Mouse (Mus musculus) forebrain, embryonic 16.5 days (tissue): ENCODE measurements around the gene Vim. TPM values are rescaled to one million over a fixed set of nuclear protein-coding genes. Genes with fewer than 3 reads are reported as not detected.

ENCODE experiments used
- ATAC-seq: fragments of 200-750 bp; cut with Nextera tagmentation; 2 replicates; pipeline ENCODE4 v1.8.0; 2017; ENCODE audit warnings: mild to moderate bottlenecking, moderate library complexity
- H3K27ac ChIP-seq: fragments of 300-500 bp; sonication (generic); 2 replicates; pipeline ENCODE4 v1.5.1; 2014; ENCODE audit warnings: low read length, control low read depth
- H3K27me3 ChIP-seq: fragments of 300-500 bp; sonication (generic); replicated peaks from 2 replicates; pipeline ENCODE4 v1.6.1; 2014; ENCODE audit warnings: low read length; ENCODE audit not compliant: control insufficient read depth, insufficient read depth
- H3K36me3 ChIP-seq: fragments of 300-500 bp; sonication (generic); 2 replicates; pipeline ENCODE4 v1.6.1; 2014; ENCODE audit not compliant: control insufficient read depth, insufficient read depth
- H3K4me1 ChIP-seq: fragments of 300-500 bp; sonication (generic); replicated peaks from 2 replicates; pipeline ENCODE4 v1.6.1; 2014; ENCODE audit warnings: low read length; ENCODE audit not compliant: control insufficient read depth, insufficient read depth
- H3K4me2 ChIP-seq: fragments of 300-500 bp; sonication (generic); 2 replicates; pipeline ENCODE4 v1.6.1; 2014; ENCODE audit warnings: mild to moderate bottlenecking, low read length, control low read depth
- H3K4me3 ChIP-seq: fragments of 300-500 bp; sonication (generic); replicated peaks from 2 replicates; pipeline ENCODE4 v1.5.1; 2014; ENCODE audit warnings: mild to moderate bottlenecking, low read length, control low read depth
- H3K9ac ChIP-seq: fragments of 300-500 bp; sonication (generic); replicated peaks from 2 replicates; pipeline ENCODE4 v1.6.1; 2014; ENCODE audit warnings: low read depth, low read length, control low read depth
- H3K9me3 ChIP-seq: fragments of 300-500 bp; sonication (generic); 2 replicates; pipeline ENCODE4 v1.6.1; 2016; ENCODE audit warnings: low read length; ENCODE audit not compliant: control insufficient read depth
- WGBS: fragments of 180-500 bp; shearing (Covaris S2); extraction: QIAGEN DNeasy Blood & Tissue Kit; methylation state at CpG from one replicate; pipeline ENCODE4 v1.1.7; 2014; 5-methylcytosine and 5-hydroxymethylcytosine counted together
- polyA plus RNA-seq: library from polyadenylated mRNA; unstranded; fragments of >200 nt; fragmentation: Nextera tagmentation; extraction: Ambion mirVana; gene quantifications from 2 replicates; pipeline ENCODE4 v1.2.1, GENCODE M21; 2015

Vim gene
- polyA plus RNA-seq, 1 experiment from 2014 or later, result 408 TPM

DNA sequence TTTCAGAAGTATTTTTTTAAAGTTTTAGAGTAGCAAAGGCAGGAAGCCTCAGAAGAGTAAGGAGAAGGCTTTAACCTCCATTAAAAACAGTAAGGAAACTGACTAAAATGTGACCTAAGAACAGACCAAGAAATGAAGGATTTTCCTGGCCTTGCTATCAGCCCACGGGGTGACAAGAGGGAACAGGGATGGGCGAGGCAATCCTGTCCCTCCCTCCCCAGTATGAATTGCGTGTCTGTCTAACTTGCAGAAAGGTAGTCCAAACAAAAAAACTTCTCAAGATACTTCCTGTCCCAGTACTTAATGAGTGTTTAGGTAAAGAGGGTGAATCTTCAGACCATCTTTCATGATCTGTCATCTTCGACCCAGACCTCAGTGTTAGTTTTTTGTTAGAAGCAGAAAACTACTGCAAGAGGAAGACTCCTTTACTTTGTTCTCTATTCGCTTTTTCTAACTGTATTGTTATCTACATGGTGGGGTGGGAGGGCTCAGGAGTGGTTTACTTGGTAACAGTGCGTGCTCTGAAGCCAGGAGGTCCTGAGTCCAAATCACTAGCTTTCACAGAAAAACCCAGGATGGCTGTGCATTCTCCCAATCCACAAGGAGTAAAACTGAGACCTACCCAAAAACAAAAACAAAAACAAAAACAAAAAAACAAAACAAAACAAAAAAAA is 34.9 kb upstream of the Vim start:
- no peak overlapping the region for H3K4me2 ChIP-seq
- H3K27ac ChIP-seq, result no peak overlapping the region
- no peak for ATAC-seq
- no peak overlapping the region for H3K4me3 ChIP-seq
- 84% methylated on average over 6 of the region's 6 CpGs for WGBS
- H3K9me3 ChIP-seq, result no peaks in the 10 kb centered on the region
- H3K27me3 ChIP-seq, result no peaks in the 10 kb centered on the region
- no peak overlapping the region for H3K9ac ChIP-seq
- no peaks in the 10 kb centered on the region for H3K36me3 ChIP-seq
- H3K4me1 ChIP-seq, result peaks cover 2% of the 10 kb centered on the region

DNA sequence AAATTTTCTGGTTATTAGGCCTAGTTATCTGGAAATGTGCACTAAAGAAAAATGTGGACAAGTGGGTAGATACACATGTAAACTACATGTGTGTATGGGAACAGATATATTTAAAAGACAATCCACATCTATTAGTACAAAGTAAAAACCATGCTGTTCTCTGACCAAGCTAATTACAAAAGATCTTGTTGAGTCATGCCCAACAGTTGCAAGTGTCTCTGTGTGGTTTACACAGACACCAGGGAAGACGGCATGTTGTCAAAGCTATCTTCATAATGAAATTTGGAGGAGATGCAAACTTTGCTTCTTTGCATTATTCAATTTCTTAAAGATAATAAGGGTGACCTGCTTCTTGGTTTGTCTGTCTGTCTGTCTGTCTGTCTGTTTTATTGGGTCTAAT is 33.9 kb upstream of the Vim start:
- H3K9ac ChIP-seq, result no peak overlapping the region
- H3K4me1 ChIP-seq, result peaks cover 8% of the 10 kb centered on the region
- H3K4me3 ChIP-seq, result no peak overlapping the region
- 93% methylated on average over 1 of the region's 1 CpGs for WGBS
- ATAC-seq, result no peak
- H3K27ac ChIP-seq, result no peak overlapping the region
- no peak overlapping the region for H3K4me2 ChIP-seq
- no peaks in the 10 kb centered on the region for H3K36me3 ChIP-seq
- H3K27me3 ChIP-seq, result no peaks in the 10 kb centered on the region
- H3K9me3 ChIP-seq, result no peaks in the 10 kb centered on the region

DNA sequence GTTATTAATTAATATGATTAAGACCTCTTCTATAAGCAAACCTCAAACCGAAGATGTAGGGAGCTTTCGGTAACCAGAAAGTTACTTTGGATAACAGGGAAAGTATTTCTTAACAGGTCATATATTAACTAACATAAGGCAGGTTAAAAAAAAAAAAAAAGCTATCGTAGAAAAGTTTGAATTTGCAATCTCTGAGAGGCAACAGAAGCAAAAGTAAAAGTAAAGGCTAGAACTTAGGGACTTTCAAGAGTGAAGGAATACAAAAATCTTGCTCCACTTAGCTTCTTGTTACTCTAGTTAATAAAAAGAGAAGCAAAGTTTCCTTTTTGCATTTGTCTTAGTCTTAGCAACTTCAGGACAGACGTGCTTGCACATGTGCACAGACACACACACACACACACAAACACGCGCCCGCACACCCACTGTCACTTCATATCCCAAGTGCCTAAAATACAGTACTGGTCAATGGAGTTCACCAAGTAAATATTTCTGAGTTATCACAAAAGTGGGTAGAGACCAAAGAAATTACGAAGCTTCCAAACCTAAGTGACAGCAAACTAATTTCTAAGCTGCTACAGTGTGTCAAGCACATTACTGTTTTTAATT is 30.1 kb upstream of the Vim start:
- Histone ChIP-seq H3K36me3 (no peaks in the 10 kb centered on the region), H3K9ac (peak overlapping the region; percentile 95), H3K9me3 (no peaks in the 10 kb centered on the region), H3K27ac (no peak overlapping the region; the same call in 1 of the 2 replicates), H3K27me3 (no peaks in the 10 kb centered on the region), H3K4me1 (peaks cover 12% of the 10 kb centered on the region), H3K4me3 (peak overlapping the region; percentile 85), H3K4me2 (peak overlapping the region; percentile 74)
- ATAC-seq, result peak; percentile 5; the same call in 1 of the 2 replicates
- 30% methylated on average over 8 of the region's 8 CpGs for WGBS

DNA sequence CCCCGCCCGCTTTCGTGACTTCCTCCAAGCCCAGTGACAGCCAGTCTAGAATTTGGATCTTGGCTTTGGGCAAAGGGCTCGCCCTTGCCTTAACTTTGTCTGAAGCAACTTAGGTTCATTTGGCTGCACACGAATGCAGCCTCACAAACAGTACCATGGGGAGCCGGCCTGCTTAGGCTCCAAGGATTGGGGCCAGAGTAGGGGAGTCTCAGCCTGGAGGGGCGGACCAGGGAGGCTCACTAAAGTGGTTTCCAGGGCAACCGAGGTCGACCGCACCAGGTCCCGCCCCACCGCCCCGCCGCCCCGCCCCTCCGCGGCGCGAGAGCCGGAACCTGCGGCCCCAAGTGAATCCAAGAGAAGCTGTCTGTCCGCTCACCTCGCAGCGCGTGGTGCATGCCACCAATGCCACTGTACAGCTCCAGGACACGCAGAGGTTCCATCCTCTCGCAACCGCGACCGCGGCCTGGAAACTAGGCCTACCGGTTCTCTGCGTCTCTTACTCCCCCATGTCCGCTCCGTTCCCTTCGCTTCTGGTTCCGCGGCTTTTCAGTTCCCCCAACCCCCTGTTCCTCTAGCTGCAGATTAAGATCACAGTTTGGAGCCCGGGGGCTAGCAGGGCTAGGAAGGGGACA is 29.4 kb upstream of the Vim start, which contains the start of gene Trdmt1:
Trdmt1 (minus strand) TSS at position 476 of the 632 bp plus-strand sequence.
- 0% methylated on average over 37 of the region's 39 CpGs for WGBS

DNA sequence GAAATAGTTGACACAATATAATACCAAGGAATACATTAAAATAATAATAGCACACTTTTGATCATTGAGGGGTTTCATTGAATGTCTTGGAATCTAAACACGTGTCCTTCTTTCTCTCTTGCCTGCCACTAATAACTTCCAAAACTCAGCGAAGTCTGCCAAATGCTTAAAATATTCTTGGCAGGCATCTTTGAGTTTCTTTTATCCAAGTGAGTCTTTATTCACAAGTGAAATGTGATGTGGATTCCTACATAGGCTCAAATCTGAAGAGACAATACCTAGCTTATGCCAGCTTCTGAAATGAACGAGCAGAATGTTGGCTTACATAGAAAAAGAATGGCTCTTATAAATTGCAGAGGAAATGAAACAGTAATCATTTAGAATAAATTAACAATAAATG is 25.0 kb upstream of the Vim start:
- Histone ChIP-seq H3K27me3 (no peaks in the 10 kb centered on the region), H3K4me1 (peaks cover 11% of the 10 kb centered on the region), H3K4me2 (no peak overlapping the region), H3K9me3 (no peaks in the 10 kb centered on the region), H3K9ac (no peak overlapping the region), H3K4me3 (no peak overlapping the region), H3K36me3 (no peaks in the 10 kb centered on the region), H3K27ac (no peak overlapping the region)
- ATAC-seq, result no peak
- WGBS, result 26% methylated on average over 3 of the region's 3 CpGs

More for the DNA sequence above, 29.4 kb upstream of the Vim start, which contains the start of gene Trdmt1:
- ATAC-seq, result peak; percentile 98
- Histone ChIP-seq H3K9me3 (no peaks in the 10 kb centered on the region), H3K36me3 (no peaks in the 10 kb centered on the region), H3K4me2 (peak within 1 kb of the TSS; percentile 74), H3K9ac (peak within 1 kb of the TSS; percentile 95), H3K4me1 (peaks cover 12% of the 10 kb centered on the region), H3K27me3 (no peaks in the 10 kb centered on the region), H3K27ac (peak within 1 kb of the TSS; percentile 94), H3K4me3 (peak within 1 kb of the TSS; percentile 85)

DNA sequence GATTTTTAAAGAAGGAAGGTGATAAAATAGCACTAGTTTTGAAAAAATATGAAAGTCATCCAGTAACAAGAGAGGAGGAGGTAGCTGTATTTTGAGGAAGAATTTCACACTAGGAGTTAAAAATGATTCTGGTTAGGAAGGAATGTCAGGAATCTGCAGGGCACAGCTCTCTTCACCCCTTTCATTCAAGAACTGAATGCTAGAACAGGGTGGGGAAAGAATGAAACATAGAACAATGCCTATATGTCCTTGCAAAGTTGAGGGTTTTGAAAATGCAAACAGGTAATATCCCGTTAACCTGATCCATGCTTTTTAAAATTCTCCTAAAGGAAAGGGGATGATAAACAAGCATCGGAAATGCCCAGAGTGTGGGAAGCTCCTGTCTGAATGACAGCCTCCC is 19.8 kb upstream of the Vim start:
- no peaks in the 10 kb centered on the region for H3K4me1 ChIP-seq
- WGBS, result 49% methylated on average over 2 of the region's 2 CpGs
- H3K9me3 ChIP-seq, result no peaks in the 10 kb centered on the region
- H3K4me3 ChIP-seq, result no peak overlapping the region
- no peak for ATAC-seq
- no peaks in the 10 kb centered on the region for H3K36me3 ChIP-seq
- H3K27ac ChIP-seq, result no peak overlapping the region
- H3K9ac ChIP-seq, result no peak overlapping the region
- H3K27me3 ChIP-seq, result no peaks in the 10 kb centered on the region
- H3K4me2 ChIP-seq, result no peak overlapping the region

DNA sequence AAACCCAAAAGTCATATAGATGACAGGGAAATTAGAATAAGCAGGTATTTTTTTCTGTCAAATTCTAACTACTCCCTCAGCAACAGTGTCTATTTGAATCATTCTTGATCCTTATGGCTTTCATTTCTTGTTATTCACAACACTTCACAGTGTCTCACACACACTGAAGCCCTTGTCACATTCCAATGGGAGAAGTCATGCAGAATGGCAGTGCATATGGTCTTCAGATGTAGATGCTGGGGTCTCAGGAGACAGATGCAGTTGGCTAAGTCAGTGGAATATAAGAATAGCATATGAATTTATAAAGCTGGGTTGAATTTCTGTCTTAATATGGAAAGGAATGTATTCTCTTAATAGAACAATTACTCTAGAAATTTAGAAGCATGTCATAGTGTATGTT is 17.5 kb upstream of the Vim start:
- H3K36me3 ChIP-seq, result no peaks in the 10 kb centered on the region
- H3K27me3 ChIP-seq, result no peaks in the 10 kb centered on the region
- H3K4me3 ChIP-seq, result no peak overlapping the region
- ATAC-seq, result no peak
- no peak overlapping the region for H3K27ac ChIP-seq
- no peak overlapping the region for H3K4me2 ChIP-seq
- no peak overlapping the region for H3K9ac ChIP-seq
- no peaks in the 10 kb centered on the region for H3K4me1 ChIP-seq
- H3K9me3 ChIP-seq, result no peaks in the 10 kb centered on the region

DNA sequence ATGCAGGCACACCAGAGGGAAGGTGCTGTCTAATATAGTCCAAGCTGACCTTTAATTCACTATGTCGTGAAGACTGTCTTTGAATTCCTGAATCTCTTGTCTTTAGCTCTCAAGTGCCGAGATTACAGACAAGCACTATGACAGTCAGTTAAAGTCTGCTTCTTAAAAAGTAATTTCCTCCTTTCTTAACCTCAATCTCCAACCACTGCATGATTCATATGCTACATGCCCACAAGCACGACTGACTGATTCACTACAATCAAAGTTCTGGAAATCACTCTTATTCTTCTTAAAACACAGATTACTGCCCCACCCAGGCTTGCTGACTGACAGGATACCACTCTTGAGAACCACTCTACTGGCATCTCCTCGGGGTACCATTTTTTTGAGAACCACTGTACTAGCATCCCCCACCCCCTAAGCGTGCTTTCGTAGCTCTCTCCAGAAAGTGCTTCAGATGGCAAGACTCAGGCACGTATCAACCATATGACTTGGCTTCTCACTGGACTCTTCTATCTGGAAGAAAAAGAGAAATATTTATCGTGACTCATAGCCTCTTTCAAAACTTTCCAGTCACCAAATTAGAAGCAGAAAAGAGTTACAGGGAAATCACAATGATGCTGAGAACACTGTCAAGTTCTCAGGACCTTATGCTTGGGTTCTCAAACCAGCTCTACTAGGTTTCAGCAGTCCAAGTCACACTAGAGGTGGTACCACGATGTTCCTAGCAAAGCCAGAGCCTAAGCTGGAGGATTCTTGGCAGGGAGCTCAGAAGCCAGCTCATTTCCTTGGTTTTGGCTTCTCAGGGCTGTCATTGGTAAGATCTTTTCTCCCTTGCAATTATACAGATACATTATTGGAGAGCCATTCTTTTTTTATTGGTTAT is 16.3 kb upstream of the Vim start:
- Histone ChIP-seq H3K4me3 (no peak overlapping the region), H3K9me3 (no peaks in the 10 kb centered on the region), H3K27ac (no peak overlapping the region), H3K4me2 (no peak overlapping the region), H3K9ac (no peak overlapping the region), H3K27me3 (no peaks in the 10 kb centered on the region), H3K4me1 (no peaks in the 10 kb centered on the region), H3K36me3 (no peaks in the 10 kb centered on the region)
- ATAC-seq, result no peak
- WGBS, result 82% methylated on average over 9 of the region's 9 CpGs
